Mouse (Mus musculus): ENCODE measurements around the gene Robo3.

The Robo3 gene

GRCm38 (mm10) chr9:37432720-37433421, at the start of gene Robo3:
Gene Robo3 (minus strand): TSS chr9:37433246.
- no peak for DNase-seq (ENCODE audit: low spot score)

GRCm38 (mm10) chr9:37474923-37475322, 41.9 kb upstream of the Robo3 start:
- DNase-seq (ENCODE audit: low spot score) = no peak

GRCm38 (mm10) chr9:37473611-37474125, 40.6 kb upstream of the Robo3 start:
- no peak for DNase-seq (ENCODE audit: low spot score)

- DNase-seq (ENCODE audit: low spot score) = peak; percentile 75
Measured at GRCm38 (mm10) chr9:37462764-37463163, 29.7 kb upstream of the Robo3 start.

- no peak for DNase-seq (ENCODE audit: low spot score)
Measured at GRCm38 (mm10) chr9:37461571-37461970, 28.5 kb upstream of the Robo3 start.

GRCm38 (mm10) chr9:37460961-37461340, 27.9 kb upstream of the Robo3 start:
- no peak for DNase-seq (ENCODE audit: low spot score)

GRCm38 (mm10) chr9:37460043-37460960, 27.3 kb upstream of the Robo3 start:
- peak; percentile 45 for DNase-seq (ENCODE audit: low spot score)

GRCm38 (mm10) chr9:37459665-37460042, 26.6 kb upstream of the Robo3 start:
- DNase-seq (ENCODE audit: low spot score) = no peak

GRCm38 (mm10) chr9:37457151-37457550, 24.1 kb upstream of the Robo3 start:
- DNase-seq (ENCODE audit: low spot score) = no peak

- DNase-seq (ENCODE audit: low spot score) = peak; percentile 70
Measured at GRCm38 (mm10) chr9:37456481-37456910, 23.4 kb upstream of the Robo3 start.

- DNase-seq (ENCODE audit: low spot score) = no peak
Measured at GRCm38 (mm10) chr9:37455868-37456267, 22.8 kb upstream of the Robo3 start.

- no peak for DNase-seq (ENCODE audit: low spot score)
Measured at GRCm38 (mm10) chr9:37454991-37455390, 21.9 kb upstream of the Robo3 start.

- peak; percentile 48 for DNase-seq (ENCODE audit: low spot score)
Measured at GRCm38 (mm10) chr9:37454011-37454492, 21.0 kb upstream of the Robo3 start.

GRCm38 (mm10) chr9:37453328-37453727, 20.3 kb upstream of the Robo3 start:
- no peak for DNase-seq (ENCODE audit: low spot score)

GRCm38 (mm10) chr9:37452401-37452800, 19.4 kb upstream of the Robo3 start:
- DNase-seq (ENCODE audit: low spot score) = no peak

- DNase-seq (ENCODE audit: low spot score) = no peak
Measured at GRCm38 (mm10) chr9:37437772-37438735, 5.0 kb upstream of the Robo3 start.

GRCm38 (mm10) chr9:37435616-37436015, 2.6 kb upstream of the Robo3 start:
- no peak for DNase-seq (ENCODE audit: low spot score)

GRCm38 (mm10) chr9:37434932-37435331, 1.9 kb upstream of the Robo3 start:
- DNase-seq (ENCODE audit: low spot score) = no peak

GRCm38 (mm10) chr9:37433823-37434560, 946 bp upstream of the Robo3 start:
- no peak for DNase-seq (ENCODE audit: low spot score)

GRCm38 (mm10) chr9:37432026-37432666, 900 bp downstream of the Robo3 start:
- peak; percentile 71 for DNase-seq (ENCODE audit: low spot score)

Data from embryo, embryonic 10 days (tissue).